Mouse (Mus musculus): ENCODE results near the gene Wwox.

Wwox gene

GRCm38 (mm10) chr8:114675151-114675550, 235.7 kb downstream of the Wwox start:
- DNase-seq: peak; percentile 46

- no peak for DNase-seq
Measured at GRCm38 (mm10) chr8:114676918-114677317, 237.5 kb downstream of the Wwox start.

DNA sequence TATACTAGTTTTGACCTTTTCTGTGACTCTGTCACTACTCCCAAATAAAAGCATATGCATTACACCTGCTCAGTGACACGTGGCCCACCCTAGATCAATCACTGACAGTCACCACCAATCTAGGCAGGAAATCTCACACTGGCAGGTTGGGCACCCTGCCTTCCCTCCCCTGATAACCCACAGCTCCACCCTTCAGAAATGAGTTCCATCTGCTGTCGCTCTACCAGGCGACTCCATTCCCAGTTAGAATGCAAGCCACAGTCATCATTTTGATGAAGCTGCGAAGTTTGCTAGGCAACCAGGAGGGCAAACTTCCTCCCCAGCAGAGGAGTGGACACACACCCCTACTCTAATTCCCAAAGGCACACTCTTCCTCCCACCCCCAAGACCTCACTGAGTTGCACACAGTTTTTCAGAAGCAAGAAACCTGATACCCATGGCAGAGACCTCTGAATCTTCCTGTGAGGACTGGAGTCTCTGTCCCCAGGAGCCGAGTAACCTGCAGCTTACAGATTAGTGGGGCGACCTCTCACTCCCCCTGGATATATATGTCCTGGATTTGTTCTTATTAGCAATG, 238.2 kb downstream of the Wwox start:
- DNase-seq: no peak

GRCm38 (mm10) chr8:114679386-114680098, 240.1 kb downstream of the Wwox start:
- no peak for DNase-seq

DNA sequence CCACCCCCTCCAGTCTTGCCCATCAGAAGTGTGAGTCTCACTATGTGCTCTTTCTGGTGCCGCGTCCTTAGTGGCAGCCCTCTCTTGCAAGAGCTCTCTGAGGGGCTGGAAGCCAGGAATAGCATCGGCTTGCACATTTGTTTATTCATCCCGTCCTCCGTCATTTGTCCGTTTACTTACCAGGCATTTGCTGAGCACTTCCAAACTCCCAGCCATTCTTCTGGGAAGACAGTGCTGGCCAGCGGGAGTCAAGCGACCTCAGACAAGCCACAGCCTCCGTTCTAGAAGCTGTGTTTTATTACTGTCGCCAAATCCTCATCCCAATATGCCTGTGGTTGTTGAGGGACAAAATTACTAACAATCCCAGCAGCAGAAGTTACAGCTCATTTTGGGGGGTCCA, 241.7 kb downstream of the Wwox start:
- DNase-seq: no peak

DNA sequence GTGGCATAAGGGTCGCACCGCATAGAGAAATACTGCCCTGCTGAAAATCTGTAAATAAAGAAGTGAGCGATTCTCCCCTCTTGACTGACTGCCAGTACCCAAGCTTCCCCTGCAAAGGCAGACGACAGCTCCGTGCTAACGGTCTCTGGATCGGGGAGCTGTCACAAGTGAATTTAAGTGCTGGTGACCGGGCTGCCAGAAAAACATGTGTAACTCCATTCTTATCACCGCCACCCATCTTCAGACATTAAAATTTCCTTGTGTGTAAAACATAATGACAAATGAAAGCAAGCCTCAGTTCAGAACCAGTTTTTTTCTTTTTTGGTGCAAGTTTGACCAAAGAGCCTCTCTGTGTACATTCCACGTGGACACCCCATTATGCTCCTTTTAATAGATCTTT, 242.7 kb downstream of the Wwox start:
- DNase-seq: no peak

- peak; percentile 22 for DNase-seq
Measured at GRCm38 (mm10) chr8:114684046-114684702, 244.7 kb downstream of the Wwox start.

- no peak for DNase-seq
Measured at GRCm38 (mm10) chr8:114686462-114686861, 247.0 kb downstream of the Wwox start.

GRCm38 (mm10) chr8:114688732-114689131, 249.3 kb downstream of the Wwox start:
- no peak for DNase-seq

GRCm38 (mm10) chr8:114694566-114695198, 255.2 kb downstream of the Wwox start:
- peak; percentile 19 for DNase-seq

GRCm38 (mm10) chr8:114703517-114703916, 264.1 kb downstream of the Wwox start:
- DNase-seq: no peak

- DNase-seq: no peak
Measured at GRCm38 (mm10) chr8:114707538-114708138, 268.2 kb downstream of the Wwox start.

DNA sequence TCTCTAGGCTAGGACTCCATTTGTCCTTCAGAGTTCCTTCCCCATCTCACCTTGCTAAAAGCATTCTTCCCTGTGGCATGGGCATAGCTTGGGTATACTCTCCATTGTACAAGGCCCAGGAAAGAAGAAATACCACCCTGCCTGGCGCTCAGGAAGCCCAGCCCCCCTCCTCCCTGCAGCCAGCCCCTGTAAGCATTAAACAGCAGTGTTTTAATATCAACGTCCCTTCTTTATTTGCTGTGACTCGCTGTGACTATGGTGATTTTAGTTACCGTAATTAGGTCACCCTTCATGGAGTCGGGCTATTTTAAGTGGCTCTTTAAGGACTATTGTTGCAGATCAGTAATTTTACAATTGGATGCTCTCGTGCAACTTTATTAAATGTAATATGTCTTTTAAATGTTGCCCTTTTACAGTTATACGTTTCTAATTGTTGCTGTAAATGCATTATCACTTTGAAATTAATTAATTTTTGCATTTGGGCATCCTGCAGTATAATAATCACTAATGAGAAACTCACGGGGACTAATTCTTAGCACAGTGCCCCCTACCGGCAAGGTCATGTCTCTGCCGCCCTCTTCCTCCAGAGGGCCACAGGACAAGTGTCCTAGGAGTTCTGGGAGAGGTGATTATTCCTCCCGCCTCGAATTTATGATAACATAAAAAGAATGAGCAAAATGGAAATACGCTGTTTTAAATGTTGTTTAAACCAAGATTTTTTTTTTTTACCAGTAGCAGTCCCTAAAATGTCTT, 276.0 kb downstream of the Wwox start:
- DNase-seq: no peak

DNA sequence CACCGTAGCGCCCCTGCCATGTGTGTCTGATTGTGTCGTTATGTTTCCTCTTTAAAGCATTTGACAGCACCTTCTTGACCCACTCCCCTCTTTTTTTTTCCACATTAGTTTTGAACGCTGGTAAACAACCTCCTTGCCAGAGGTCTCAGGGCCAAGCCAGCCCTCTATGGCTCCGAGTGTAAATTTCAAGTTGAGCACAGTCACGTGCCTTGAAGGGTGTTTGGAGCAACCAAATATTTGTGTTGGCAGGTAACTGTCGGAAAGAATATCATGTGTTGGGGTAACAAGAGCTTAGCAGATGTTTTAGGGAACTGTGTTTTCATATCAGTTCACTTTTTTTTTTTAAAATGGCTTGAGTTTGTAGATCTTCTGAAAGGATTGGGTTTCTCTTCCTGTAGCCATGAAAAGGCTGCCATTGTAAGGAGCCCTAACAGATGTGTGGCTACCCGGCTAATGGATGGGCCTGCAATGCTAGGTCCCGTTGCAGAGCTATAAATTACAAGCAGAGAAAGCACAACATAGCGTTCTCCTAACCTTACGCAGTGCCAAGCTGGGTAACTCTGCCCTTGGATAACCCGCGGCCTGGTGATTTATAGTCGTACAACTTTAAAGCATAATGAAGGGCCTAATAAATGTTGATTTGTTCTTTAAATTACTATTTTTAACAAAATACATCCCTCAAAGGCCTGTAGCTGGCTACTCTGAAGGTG, 277.2 kb downstream of the Wwox start:
- no peak for DNase-seq

DNA sequence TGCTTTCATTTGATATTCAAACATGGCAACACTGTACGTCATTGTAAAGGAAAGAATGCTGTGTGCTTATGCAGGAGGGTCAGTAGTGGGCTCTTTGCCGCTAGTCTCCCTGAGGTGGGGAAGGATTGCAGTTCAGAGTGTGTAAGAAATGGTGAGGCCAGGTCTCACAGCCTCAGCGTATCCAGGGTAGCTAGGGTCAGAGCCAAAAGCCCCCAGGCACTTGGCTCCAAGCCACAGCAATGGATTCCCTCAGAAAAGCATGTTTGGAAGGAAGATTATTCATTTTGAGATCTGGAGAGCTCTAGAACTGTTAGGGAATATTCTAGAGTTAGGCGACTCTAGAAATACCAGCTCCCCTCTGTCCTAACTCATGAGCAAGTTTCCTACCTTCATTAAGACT, 279.4 kb downstream of the Wwox start:
- DNase-seq: no peak

GRCm38 (mm10) chr8:114722611-114723010, 283.2 kb downstream of the Wwox start:
- no peak for DNase-seq

DNA sequence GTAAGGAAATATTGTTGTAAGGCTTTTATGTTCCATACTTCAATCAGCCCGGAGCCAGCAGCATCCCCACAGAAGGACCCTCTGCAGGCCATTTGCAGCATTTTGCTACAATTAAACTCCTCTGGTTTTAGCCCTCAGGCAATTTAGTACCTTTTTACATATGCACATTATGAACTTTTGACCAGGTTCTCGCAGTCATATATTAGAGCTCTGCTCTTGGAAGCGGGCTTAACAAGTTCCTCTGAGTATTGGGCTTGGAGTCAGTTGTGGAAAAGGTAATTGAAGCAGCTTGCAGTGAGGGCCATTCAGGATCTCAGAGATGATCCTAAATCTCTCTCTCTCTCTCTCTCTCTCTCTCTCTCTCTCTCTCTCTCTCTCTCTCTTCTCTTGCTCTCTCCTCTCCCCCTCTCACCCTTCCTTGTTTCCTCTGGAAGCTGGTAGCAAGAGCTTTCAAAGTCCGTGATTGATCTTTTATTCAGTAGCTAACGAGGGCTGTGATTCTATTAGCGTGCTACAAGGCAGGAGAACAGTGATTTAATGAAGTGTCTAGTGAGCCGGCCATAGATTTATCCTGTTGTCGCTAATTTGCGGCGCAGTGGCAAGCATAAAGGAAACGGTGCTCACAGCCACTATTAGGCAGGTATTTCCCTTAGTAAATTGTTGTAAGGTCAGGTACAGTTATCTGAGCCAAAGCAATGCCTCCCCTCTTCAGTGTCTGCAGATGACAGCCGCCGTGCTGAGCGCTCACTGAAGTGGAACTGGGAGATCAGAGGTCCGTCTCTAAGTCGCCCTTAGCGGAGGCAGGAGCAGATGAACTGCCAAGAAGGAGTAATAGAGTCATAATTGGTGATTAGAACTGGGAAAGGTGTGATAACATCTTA, 292.0 kb downstream of the Wwox start:
- no peak for DNase-seq

DNA sequence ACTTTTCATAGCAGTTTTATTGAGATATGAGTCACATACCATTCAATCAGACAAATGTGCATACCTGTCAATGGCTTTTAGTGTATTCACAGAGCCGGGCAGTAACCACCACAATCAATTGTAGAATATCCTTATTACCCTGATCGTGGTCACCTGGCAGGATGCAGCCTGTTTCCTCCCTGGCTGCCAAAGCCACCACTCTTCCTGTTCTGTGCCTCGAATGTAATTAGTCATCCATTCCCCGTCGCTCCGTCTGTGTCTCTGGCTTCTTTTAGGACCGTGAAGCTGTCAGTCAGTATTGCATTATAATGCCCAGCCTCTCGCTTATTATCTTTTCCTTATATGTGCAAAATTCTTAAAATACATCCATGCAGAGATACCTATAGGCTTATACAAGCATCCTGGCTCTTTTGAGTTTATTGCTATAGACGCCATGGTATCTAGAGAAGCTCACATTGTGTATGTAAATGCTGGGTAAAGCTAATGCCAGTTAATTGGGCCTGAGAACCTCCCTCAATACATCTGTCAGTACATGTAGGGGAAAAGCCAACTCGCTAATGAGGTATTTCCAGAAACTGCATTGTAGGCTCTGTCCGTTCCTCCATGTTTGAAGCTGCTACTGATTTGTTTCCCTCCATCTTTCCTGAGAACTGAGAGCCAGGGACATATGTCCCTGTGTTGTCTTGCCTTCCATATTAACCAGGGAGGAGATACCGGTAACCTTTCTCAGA, 303.9 kb downstream of the Wwox start:
- DNase-seq: no peak

DNA sequence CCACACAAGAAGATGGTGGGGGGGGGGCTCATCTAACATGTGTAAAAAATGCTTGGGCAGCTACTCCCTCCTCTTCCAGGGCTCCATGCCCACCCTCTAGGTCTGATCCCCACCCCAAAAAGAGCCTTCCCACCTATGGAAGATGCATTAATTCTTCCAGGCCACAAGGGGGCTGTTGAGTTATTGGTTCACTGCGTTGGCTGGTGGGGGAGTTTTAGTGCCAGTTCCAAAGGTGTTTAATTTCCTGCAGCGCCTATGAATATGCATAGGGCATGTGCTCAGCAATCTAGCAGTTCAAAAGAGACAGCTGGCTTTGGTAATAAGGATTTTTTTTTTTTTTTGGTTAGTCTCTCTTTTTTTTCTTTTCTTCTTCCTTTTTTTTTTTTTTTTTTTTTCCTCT, 306.9 kb downstream of the Wwox start:
- DNase-seq: no peak

Measured in right cerebral cortex, adult 18-20 months (tissue).